Mouse (Mus musculus) forebrain, embryonic 16.5 days (tissue): ENCODE data around the gene Trp53bp1. TPM values are rescaled to one million over a fixed set of nuclear protein-coding genes. Genes with fewer than 3 reads are reported as not detected.

ENCODE experiments used
- ATAC-seq: fragments of 200-750 bp; cut with Nextera tagmentation; 2 replicates; pipeline ENCODE4 v1.8.0; 2017; ENCODE audit warnings: mild to moderate bottlenecking, moderate library complexity
- H3K27ac ChIP-seq: fragments of 300-500 bp; sonication (generic); 2 replicates; pipeline ENCODE4 v1.5.1; 2014; ENCODE audit warnings: low read length, control low read depth
- H3K27me3 ChIP-seq: fragments of 300-500 bp; sonication (generic); replicated peaks from 2 replicates; pipeline ENCODE4 v1.6.1; 2014; ENCODE audit warnings: low read length; ENCODE audit not compliant: control insufficient read depth, insufficient read depth
- H3K36me3 ChIP-seq: fragments of 300-500 bp; sonication (generic); 2 replicates; pipeline ENCODE4 v1.6.1; 2014; ENCODE audit not compliant: control insufficient read depth, insufficient read depth
- H3K4me1 ChIP-seq: fragments of 300-500 bp; sonication (generic); replicated peaks from 2 replicates; pipeline ENCODE4 v1.6.1; 2014; ENCODE audit warnings: low read length; ENCODE audit not compliant: control insufficient read depth, insufficient read depth
- H3K4me2 ChIP-seq: fragments of 300-500 bp; sonication (generic); 2 replicates; pipeline ENCODE4 v1.6.1; 2014; ENCODE audit warnings: mild to moderate bottlenecking, low read length, control low read depth
- H3K4me3 ChIP-seq: fragments of 300-500 bp; sonication (generic); replicated peaks from 2 replicates; pipeline ENCODE4 v1.5.1; 2014; ENCODE audit warnings: mild to moderate bottlenecking, low read length, control low read depth
- H3K9ac ChIP-seq: fragments of 300-500 bp; sonication (generic); replicated peaks from 2 replicates; pipeline ENCODE4 v1.6.1; 2014; ENCODE audit warnings: low read depth, low read length, control low read depth
- H3K9me3 ChIP-seq: fragments of 300-500 bp; sonication (generic); 2 replicates; pipeline ENCODE4 v1.6.1; 2016; ENCODE audit warnings: low read length; ENCODE audit not compliant: control insufficient read depth
- WGBS: fragments of 180-500 bp; shearing (Covaris S2); extraction: QIAGEN DNeasy Blood & Tissue Kit; methylation state at CpG from one replicate; pipeline ENCODE4 v1.1.7; 2014; 5-methylcytosine and 5-hydroxymethylcytosine counted together
- polyA plus RNA-seq: library from polyadenylated mRNA; unstranded; fragments of >200 nt; fragmentation: Nextera tagmentation; extraction: Ambion mirVana; gene quantifications from 2 replicates; pipeline ENCODE4 v1.2.1, GENCODE M21; 2015

Trp53bp1 gene
- 181 and 209 TPM in 2 replicates for polyA plus RNA-seq

DNA sequence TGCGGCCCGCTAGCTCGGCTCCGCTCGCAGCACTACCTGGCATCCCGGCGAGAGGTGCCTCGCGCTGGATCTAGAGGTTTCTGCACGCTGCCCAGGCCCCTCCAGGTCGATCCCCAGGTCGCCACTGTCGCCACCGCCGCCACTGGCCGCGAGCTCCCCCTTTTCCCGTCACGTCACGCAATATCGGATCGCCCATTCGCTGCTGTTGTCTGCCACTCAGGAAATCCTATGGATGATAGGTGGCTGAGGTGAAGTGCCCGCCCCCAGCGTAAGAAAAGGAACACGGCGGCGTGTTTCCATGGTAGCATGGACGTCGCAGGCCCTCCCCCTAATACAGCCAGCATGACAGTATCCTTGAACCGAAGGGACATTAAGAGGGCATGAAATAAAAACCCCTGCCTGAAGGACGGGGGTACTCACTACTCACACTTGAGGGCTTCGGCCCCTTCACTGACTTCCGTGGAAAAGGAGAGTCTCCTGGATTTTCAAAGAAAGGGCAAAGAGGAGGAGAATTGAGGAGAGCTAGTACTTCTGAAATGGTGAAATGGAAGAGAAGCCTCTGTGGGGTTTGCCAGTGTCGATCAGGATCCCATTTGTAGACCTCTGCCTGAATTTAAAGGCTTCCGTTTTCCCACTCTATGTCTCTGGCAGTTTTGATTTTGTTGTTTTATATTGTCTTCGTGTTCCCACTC, at the start of gene Trp53bp1:
Gene Trp53bp1, minus strand, starts transcription at position 172 of the 692 bp plus-strand sequence.
- WGBS: under 1% methylated on average over 37 of the region's 37 CpGs
- H3K4me1 ChIP-seq: peaks cover 32% of the 10 kb centered on the region

DNA sequence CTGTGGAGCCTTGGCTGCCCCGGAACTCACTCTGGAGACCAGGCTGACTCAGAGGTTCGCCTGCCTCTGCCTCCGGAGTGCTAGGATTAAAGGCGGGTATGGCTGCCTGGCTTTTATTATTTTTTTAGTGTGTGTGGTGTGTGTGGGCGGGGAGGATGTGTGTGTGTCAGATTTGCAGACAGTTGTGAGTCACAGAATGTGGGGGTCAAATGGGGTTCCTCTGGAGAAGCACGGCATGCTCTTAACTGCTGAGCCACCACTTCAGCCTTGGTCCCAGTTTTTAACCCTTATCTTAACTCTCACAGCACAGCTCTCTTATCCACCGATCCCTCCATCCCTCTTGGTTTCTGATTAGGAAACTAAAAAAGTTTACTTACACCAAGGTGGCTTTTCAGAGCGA, 45.1 kb upstream of the Trp53bp1 start:
- no peak overlapping the region for H3K27ac ChIP-seq
- H3K9me3 ChIP-seq: no peaks in the 10 kb centered on the region
- no peak overlapping the region for H3K4me2 ChIP-seq
- no peak overlapping the region for H3K4me3 ChIP-seq
- H3K9ac ChIP-seq: no peak overlapping the region
- WGBS: 85% methylated on average over 8 of the region's 8 CpGs
- no peaks in the 10 kb centered on the region for H3K36me3 ChIP-seq
- ATAC-seq: no peak
- no peaks in the 10 kb centered on the region for H3K27me3 ChIP-seq
- no peaks in the 10 kb centered on the region for H3K4me1 ChIP-seq

More for the DNA sequence above, at the start of gene Trp53bp1:
- H3K27me3 ChIP-seq: no peaks in the 10 kb centered on the region
- H3K4me2 ChIP-seq: peak within 1 kb of the TSS; percentile 60
- peak; percentile 100 for ATAC-seq
- H3K4me3 ChIP-seq: peak within 1 kb of the TSS; percentile 86
- no peaks in the 10 kb centered on the region for H3K9me3 ChIP-seq
- H3K36me3 ChIP-seq: no peaks in the 10 kb centered on the region
- peak within 1 kb of the TSS; percentile 92 for H3K27ac ChIP-seq
- peak within 1 kb of the TSS; percentile 91 for H3K9ac ChIP-seq

DNA sequence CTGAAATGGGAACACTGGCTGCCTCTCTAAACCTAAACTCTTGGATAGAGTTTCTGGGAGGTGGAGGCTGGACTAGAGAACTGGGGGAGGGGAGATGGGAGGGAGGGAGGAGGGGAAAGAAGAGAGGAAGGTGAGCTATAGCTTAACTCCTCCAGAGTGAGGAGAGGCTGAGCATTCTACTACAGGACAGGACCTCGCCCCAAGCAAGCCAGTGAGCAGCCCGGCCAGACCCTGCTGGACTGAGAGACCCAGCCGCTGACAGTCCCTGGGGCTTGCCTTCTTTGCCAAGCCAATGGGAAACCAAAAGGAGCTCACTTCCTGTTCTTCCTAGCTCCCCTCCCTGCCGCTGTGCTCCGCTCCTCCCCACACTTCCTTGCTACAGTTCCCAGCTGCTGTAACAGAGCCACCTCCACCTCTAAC, 37.8 kb upstream of the Trp53bp1 start:
- Histone ChIP-seq H3K4me2 (no peak overlapping the region), H3K27me3 (no peaks in the 10 kb centered on the region), H3K4me1 (no peaks in the 10 kb centered on the region), H3K27ac (no peak overlapping the region), H3K4me3 (no peak overlapping the region), H3K9me3 (no peaks in the 10 kb centered on the region), H3K36me3 (0 out of 2 replicates have a peak, but pooled peaks cover 5% of the 10 kb centered on the region), H3K9ac (no peak overlapping the region)
- no peak for ATAC-seq
- WGBS: 49% methylated on average over 5 of the region's 5 CpGs

DNA sequence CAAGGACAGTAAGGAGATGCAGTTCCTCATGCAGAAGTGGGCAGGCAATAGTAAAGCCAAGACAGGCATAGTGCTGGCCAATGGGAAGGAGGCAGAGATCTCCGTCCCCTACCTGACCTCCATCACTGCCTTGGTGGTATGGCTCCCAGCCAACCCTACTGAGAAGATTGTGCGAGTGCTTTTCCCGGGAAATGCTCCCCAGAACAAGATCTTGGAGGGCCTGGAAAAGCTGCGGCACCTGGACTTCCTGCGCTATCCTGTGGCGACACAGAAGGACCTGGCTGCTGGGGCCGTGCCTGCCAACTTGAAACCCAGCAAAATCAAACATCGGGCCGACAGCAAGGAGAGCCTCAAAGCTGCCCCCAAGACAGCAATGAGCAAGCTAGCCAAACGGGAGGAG, 28.8 kb upstream of the Trp53bp1 start:
- peaks cover 8% of the 10 kb centered on the region for H3K36me3 ChIP-seq
- H3K9ac ChIP-seq: no peak overlapping the region
- no peaks in the 10 kb centered on the region for H3K27me3 ChIP-seq

DNA sequence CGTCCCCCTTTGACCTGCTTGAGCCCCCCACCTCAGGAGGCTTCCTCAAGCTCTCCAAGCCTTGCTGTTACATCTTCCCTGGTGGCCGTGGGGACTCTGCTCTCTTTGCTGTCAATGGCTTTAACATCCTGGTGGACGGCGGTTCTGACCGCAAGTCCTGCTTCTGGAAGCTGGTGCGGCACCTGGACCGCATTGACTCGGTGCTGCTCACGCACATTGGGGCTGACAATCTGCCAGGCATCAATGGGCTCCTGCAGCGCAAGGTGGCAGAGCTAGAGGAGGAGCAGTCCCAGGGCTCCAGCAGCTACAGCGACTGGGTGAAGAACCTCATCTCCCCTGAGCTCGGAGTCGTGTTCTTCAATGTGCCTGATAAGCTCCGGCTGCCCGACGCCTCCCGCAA, 28.3 kb upstream of the Trp53bp1 start:
- Histone ChIP-seq H3K27me3 (no peaks in the 10 kb centered on the region), H3K9me3 (no peaks in the 10 kb centered on the region), H3K4me3 (no peak overlapping the region), H3K4me1 (peaks cover 27% of the 10 kb centered on the region), H3K9ac (no peak overlapping the region), H3K27ac (no peak overlapping the region), H3K4me2 (no peak overlapping the region), H3K36me3 (peaks cover 8% of the 10 kb centered on the region)
- no peak for ATAC-seq
- WGBS: 88% methylated on average over 17 of the region's 17 CpGs

More for the DNA sequence above, 28.8 kb upstream of the Trp53bp1 start:
- ATAC-seq: no peak
- H3K4me2 ChIP-seq: no peak overlapping the region
- H3K4me3 ChIP-seq: no peak overlapping the region
- H3K27ac ChIP-seq: no peak overlapping the region
- no peaks in the 10 kb centered on the region for H3K9me3 ChIP-seq
- 89% methylated on average over 10 of the region's 10 CpGs for WGBS
- peaks cover 22% of the 10 kb centered on the region for H3K4me1 ChIP-seq

DNA sequence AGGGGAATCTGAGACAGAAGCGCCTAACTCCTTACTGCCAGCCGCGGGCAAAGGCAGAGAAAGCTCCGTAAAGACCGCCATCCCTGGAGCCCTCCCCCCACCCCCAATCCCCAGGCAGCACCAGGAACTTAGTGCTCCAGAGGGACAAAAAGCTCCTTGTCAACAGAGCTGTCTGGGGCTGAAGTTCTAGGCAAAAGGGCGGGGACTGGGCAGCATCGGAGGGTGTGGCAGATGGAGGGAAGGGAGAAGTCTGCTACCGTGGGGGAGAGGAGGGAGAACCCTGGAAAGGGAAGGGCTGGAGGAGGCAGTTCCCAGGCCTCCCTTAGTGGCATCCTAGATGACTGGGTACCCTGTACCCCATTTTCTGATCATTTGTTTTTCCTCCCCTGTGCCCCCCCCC, 26.9 kb upstream of the Trp53bp1 start:
- Histone ChIP-seq H3K27me3 (no peaks in the 10 kb centered on the region), H3K4me3 (no peak overlapping the region), H3K36me3 (peaks cover 6% of the 10 kb centered on the region), H3K9ac (0 out of 2 replicates have a peak overlapping the region, but pooled peaks have one; percentile 15), H3K9me3 (no peaks in the 10 kb centered on the region), H3K4me2 (no peak overlapping the region), H3K4me1 (peaks cover 32% of the 10 kb centered on the region), H3K27ac (no peak overlapping the region)
- no peak for ATAC-seq
- 7% methylated on average over 8 of the region's 8 CpGs for WGBS

DNA sequence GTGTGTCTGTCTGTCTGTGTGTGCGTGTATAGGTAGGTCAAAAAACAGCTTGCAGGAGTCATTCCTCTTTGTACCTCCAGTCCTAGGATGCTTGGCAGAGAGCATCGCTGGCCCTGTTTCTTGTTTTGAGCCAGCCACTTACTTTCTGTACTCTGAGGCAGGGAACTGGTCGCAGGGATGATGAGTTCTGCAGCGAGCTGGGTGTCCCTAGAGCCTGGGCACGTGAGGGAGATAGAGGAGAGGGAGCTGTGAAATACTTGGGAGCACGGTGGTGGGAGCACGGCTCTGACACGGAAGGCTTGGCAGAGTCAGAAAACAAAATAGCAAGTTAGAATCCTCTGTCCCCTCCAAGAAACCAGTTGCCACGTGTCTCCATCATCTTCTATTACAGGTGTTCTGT, 26.5 kb upstream of the Trp53bp1 start:
- Histone ChIP-seq H3K4me3 (no peak overlapping the region), H3K9me3 (no peaks in the 10 kb centered on the region), H3K27me3 (no peaks in the 10 kb centered on the region), H3K36me3 (peaks cover 5% of the 10 kb centered on the region), H3K4me1 (peaks cover 32% of the 10 kb centered on the region), H3K4me2 (peak overlapping the region; percentile 66), H3K9ac (0 out of 2 replicates have a peak overlapping the region, but pooled peaks have one; percentile 15), H3K27ac (no peak overlapping the region)
- no peak for ATAC-seq
- 20% methylated on average over 9 of the region's 9 CpGs for WGBS

DNA sequence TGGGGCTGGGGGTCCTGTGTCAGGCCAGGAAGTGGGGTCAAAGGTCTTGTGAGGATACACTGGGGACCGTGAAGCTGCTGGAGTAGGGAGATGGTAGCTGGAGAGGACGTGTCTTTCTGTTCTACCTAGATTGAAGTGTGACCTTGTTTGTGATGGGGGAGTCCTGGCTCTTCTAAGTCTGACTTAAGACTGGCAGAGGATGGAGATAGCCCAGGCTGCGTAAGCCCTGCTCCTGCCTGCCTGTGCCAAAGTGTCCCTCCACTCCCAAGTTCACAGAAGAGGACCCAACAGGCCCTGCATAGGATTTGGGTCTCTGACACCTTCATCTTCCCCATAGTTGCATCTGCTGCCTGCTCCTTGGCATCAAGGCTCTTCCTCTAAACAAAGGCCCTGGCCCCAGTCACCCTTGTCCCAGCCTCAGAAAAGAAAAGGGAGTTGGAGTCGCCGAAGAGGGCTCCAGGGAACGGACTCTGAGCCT, 25.6 kb upstream of the Trp53bp1 start:
- H3K9ac ChIP-seq: peak overlapping the region; percentile 55
- H3K4me3 ChIP-seq: peak overlapping the region; percentile 53
- no peak for ATAC-seq
- no peaks in the 10 kb centered on the region for H3K27me3 ChIP-seq
- peaks cover 32% of the 10 kb centered on the region for H3K4me1 ChIP-seq
- peak overlapping the region; percentile 73 for H3K27ac ChIP-seq
- peaks cover 5% of the 10 kb centered on the region for H3K36me3 ChIP-seq
- no peaks in the 10 kb centered on the region for H3K9me3 ChIP-seq
- H3K4me2 ChIP-seq: peak overlapping the region; percentile 66
- 14% methylated on average over 6 of the region's 6 CpGs for WGBS

DNA sequence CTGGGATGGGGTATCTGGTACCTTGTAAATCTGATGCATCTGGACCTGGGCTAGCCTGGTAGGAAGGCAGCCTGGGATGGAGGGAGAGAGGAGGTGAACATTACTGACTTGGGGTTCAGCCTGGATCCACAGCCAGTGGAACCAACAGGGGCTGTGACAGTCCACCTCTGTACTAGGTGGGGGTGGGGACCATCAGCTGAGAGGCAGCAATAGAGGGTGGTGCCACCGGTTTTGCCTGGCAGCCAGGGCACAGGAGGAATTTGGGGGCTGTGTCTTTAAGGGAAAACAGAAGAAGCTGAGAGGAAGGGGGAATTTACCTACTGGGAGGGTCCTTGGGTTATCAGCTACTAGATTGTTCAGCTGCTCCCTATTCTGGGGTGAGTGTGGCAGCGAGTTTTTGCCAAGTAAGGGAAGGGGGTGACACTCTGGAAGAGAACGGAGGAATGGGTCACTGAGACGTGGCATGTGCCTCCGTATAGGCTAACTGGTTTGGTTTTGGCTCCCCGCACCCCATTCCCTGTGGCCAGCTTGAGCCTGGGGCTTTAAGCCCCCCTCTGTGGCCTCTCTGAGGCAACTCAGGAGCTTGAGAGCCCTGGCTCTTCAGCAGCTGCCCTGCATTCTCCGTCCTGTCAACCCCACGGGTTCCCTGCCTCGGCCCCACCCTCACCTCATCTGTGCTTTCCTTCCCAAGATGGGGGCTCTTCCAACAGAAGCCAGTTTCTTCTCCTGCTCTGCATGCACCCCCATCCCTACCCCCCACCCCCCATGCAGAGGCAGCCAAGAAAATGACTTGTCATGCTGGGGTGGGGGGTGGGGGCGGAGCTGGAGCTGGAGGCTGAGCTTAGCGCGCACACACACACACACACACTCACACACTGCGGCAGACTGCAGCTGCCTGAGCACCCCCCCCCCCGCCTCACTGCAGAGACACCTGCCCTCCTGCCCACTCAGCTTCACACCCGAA, 24.7 kb upstream of the Trp53bp1 start:
- WGBS: 1% methylated on average over 14 of the region's 15 CpGs
- ATAC-seq: peak; percentile 56

More for the DNA sequence above, 24.7 kb upstream of the Trp53bp1 start:
- H3K36me3 ChIP-seq: peaks cover 5% of the 10 kb centered on the region
- peaks cover 32% of the 10 kb centered on the region for H3K4me1 ChIP-seq
- H3K27ac ChIP-seq: peak overlapping the region; percentile 76
- H3K9me3 ChIP-seq: no peaks in the 10 kb centered on the region
- H3K9ac ChIP-seq: peak overlapping the region; percentile 55
- H3K4me3 ChIP-seq: peak overlapping the region; percentile 53
- no peaks in the 10 kb centered on the region for H3K27me3 ChIP-seq
- peak overlapping the region; percentile 66 for H3K4me2 ChIP-seq
